Mouse (Mus musculus): Measurements from ENCODE around the gene Ly75.

Gene Ly75

GRCm38 (mm10) chr2:60382858-60383669 is at the start of gene Ly75:
TSS of gene Ly75 (minus strand) at chr2:60383303.
- DNase-seq (ENCODE audit: low spot score in 2 of 2): peak; percentile 87 to 89

DNA sequence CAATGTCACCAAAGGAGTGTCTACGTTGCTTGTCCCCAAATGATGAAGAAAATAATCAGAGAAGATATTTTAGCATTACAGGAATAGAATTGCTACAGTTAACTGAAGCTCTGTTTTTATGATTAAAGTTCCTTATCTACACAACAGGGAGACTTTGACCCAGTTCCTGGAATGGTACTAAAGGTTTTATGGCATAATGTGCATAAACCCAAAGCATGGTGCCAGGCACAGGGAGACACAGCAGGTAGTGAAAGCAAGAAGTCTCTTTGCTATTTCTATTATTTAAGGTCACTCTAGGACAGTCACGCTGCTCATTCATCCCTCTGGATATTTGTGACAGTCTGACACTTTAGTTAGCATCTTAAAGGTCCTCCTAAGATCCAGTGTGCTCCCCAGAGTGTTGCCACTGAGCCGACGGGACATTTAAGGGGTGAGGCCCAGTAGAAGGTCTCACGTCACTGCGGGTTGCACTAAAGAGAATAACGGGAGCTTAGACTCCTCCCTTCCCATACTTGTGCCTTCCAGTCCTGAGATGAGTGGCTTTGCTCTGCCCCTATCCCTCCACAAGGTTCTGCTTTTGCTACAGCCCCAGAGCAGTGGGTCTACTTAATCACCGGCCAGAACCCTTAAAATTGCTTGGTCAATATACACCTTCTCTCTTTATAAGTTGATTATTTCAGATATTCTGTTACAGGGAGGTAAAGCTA is 47.4 kb upstream of the Ly75 start:
- DNase-seq (ENCODE audit: low spot score in 2 of 2): no peak

DNA sequence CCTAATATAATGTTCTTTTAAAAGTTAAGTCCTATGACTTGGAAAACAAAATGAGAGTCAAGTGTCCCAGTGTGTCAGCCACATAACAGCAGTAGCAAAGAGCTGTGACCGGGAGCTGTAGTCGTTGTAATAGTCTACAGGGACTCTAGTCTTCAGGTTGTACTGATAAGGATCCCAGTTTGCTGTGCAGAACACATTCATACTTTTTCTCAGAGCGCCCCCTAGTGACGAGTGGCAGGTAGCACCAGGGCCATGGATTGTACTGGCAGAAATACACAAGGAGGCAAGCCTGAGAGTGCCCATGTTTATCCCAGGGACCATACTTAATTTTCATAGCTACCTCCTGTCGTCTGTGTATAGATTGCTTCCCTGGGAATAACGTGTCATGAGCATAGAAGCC is 35.0 kb upstream of the Ly75 start:
- DNase-seq (ENCODE audit: low spot score in 2 of 2): peak; percentile 49 to 61

- no peak for DNase-seq (ENCODE audit: low spot score in 2 of 2)
Observed at GRCm38 (mm10) chr2:60414334-60414733, 31.2 kb upstream of the Ly75 start.

DNA sequence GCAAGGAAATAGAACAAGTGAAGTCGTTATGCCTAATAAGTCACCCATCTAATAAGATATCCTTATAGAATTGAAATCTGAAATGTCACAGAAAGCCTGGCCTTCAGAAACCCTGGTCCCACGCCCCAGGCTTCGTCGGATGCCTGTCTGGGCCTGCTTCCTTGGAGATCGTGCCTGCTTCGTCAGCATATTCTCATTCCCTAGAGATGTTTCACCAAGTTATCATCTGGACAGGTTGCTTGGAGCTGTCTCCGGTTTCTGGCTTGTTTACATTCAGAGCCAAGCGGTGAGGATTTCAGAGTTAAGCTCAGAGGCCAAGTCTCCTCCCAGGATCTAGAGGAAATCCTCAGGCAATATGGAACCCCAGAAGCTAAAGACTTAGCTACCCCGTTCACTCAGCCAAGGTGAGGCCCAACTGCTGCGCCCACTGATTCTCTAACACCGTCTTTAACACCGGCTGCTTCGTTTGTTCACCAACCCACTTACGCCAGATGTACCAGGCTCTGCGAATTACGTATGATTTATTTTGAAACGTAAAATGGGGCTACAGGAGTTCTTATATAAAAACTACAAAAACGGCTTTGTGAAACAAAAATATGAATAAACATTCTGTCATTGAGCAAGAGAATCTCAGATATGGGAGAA is 30.0 kb upstream of the Ly75 start:
- no peak for DNase-seq (ENCODE audit: low spot score in 2 of 2)

- DNase-seq (ENCODE audit: low spot score in 2 of 2): no peak
Observed at GRCm38 (mm10) chr2:60411181-60411580, 28.1 kb upstream of the Ly75 start.

GRCm38 (mm10) chr2:60409989-60410763 is 27.1 kb upstream of the Ly75 start:
- no peak for DNase-seq (ENCODE audit: low spot score in 2 of 2)

GRCm38 (mm10) chr2:60409194-60409593 is 26.1 kb upstream of the Ly75 start:
- DNase-seq (ENCODE audit: low spot score in 2 of 2): no peak

DNA sequence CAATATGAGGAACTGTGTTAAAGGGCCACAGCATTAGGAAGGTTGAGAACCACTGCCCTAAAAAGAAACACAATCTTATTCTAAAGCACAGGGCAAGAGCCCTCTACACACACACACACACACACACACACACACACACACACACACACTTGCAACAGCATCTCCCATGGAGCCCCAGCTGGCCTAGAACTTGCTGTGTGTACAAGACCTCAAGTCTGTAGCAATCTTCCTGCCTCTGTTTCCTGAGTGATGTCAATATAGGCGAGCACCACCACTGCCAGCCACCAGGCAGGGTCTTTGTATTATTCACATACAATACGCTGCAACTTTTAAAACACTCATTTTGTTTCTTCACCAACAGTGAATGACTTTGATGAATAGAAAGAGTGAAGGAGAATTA is 24.3 kb upstream of the Ly75 start:
- peak in 1 of 2 experiments; percentile 3 for DNase-seq (ENCODE audit: low spot score in 2 of 2)

DNA sequence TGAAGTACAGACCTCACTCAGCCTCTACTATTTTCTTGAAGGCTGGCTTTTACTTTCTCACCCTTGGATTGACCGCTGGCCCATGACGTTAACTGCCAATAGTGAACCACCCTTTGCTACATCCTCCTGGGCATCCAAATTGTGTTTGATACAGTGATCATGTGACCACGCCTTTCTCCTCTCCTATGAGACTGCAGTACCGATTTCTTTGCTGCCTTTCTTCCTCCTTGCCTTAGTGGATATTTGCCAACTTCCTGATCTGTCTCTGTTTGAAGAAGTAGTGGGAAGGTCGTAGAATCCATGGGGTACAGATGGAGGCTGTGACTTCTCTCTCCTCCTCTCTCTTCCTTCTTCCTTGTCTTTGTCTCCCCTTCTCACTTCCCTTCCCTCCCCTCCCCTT is 22.3 kb upstream of the Ly75 start:
- DNase-seq (ENCODE audit: low spot score in 2 of 2): no peak

GRCm38 (mm10) chr2:60404763-60405162 is 21.7 kb upstream of the Ly75 start:
- no peak for DNase-seq (ENCODE audit: low spot score in 2 of 2)

DNA sequence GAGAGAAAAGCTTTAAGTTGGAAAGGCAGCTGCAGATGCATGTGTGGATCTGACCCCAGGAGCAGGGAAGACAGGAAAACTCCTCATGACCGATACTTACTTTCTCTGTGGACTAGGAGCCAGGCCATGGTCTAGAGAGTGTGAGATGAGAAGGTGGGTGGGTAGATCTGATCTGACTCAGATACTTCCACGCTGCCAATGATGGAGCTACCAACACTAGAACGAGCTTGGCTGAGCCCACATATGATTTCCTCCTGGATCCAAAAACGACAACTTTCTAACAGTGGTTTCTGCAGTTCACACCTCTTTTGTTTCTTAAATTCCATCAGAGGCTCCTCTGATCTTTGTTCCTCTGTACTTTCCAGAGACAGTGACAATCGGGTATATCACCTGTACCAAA is 18.6 kb upstream of the Ly75 start:
- DNase-seq (ENCODE audit: low spot score in 2 of 2): no peak

GRCm38 (mm10) chr2:60393786-60394185 is 10.7 kb upstream of the Ly75 start:
- DNase-seq (ENCODE audit: low spot score in 2 of 2): no peak

DNA sequence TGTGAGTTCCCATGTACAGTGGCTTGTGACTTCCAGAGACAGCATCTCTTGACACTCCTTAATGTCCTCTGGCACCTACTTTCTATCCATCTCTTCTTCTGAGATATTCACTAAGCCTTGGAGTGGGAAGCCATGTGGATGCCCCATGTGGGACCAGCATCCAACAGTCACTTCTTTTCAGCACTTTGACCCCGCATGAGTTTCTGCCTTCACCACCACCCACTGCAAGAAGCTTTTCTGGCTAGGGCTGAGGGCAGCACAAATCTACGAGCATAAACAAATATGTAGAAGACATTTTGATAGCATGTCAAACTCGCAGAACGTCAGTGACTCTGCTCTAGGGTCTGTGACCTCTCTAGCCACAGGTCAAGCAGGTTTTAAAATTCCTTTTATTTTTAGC is 9.2 kb upstream of the Ly75 start:
- no peak for DNase-seq (ENCODE audit: low spot score in 2 of 2)

DNA sequence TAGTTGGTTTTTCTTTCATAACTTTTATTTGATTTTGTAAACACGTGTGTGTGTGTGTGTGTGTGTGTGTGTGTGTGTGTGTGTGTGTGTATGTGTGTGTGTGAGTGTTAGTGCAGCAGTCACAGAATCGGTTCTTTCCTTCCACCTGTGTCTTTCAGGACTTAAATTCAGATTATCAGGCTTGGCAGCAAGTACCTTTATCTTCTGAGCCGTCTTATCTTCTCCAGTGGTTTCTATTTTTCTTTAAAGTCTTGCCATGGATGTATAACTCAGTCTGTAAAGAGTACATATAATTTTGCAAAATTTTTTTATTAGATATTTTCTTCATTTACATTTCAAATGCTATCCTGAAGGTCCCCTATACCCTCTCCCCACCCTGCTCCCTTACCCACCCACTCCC is 4.3 kb upstream of the Ly75 start:
- no peak for DNase-seq (ENCODE audit: low spot score in 2 of 2)

- no peak for DNase-seq (ENCODE audit: low spot score in 2 of 2)
Observed at GRCm38 (mm10) chr2:60386835-60387234, 3.7 kb upstream of the Ly75 start.

DNA sequence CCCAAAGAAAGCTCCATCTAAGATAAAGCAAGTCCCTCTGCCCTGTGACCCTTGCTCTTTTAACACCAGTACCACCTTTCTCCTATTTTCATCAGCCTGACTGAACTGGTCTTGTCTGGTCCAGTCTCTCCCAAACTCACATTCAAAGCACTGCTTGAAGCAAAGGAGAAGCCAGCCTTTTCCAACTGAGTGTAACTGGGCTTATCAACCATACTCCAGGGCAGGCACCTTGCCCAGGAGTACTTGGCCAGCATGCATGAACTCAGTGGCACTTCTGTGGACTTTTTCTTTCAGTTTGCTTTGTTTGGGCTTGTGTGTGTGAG is 1.6 kb upstream of the Ly75 start:
- DNase-seq (ENCODE audit: low spot score in 2 of 2): no peak

- no peak for DNase-seq (ENCODE audit: low spot score in 2 of 2)
Observed at GRCm38 (mm10) chr2:60384083-60384762, 1.1 kb upstream of the Ly75 start.

DNA sequence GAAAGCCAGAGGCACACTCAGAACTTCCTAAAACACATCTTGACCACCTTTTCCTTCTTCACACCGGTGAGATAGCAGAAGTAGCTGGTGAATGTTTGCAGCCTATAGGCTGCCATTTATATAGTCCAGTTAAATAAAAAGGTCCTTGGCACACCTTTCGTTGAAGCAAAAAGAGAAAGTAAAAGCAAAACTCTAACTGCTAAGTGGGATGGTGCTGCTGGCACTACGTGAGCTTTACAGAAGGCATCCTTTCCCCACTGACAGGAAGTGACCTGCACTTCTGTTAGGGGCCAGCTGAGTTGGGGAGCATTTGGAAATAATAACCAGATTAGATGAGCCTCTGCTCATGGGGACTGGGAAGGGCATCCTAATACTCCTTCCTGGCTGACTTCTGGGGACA is 757 bp downstream of the Ly75 start:
- DNase-seq (ENCODE audit: low spot score in 2 of 2): peak; percentile 10 to 31

- no peak for DNase-seq (ENCODE audit: low spot score in 2 of 2)
Observed at GRCm38 (mm10) chr2:60377260-60377659, 5.8 kb downstream of the Ly75 start.

- DNase-seq (ENCODE audit: low spot score in 2 of 2): no peak
Observed at GRCm38 (mm10) chr2:60375608-60376107, 7.4 kb downstream of the Ly75 start.
